Mouse (Mus musculus) cortical plate, adult 2 months (tissue): Measurements from ENCODE around the gene Kcnip4.

Experiments used
- CTCF ChIP-seq: fragments of 200-500 bp; IDR thresholded peaks from 2 replicates; pipeline ENCODE4 v1.5.1; 2011; ENCODE audit warnings: mild to moderate bottlenecking, control low read depth, low read length; ENCODE audit not compliant: insufficient read depth; ENCODE audit errors: extremely low read depth
- POLR2A ChIP-seq: fragments of 200-500 bp; IDR thresholded peaks from 2 replicates; pipeline ENCODE4 v1.6.1; 2011; ENCODE audit warnings: mild to moderate bottlenecking, low read length, control low read depth; ENCODE audit not compliant: insufficient read depth; ENCODE audit errors: extremely low read depth

GRCm38 (mm10) chr5:48511357-48511756, 1013.4 kb downstream of the Kcnip4 start:
- TF ChIP-seq POLR2A, result no peak
- no peak for TF ChIP-seq CTCF
